Mouse (Mus musculus) thymus, adult 2 months (tissue): ENCODE results near the gene Xndc1.

Source experiments
- CTCF ChIP-seq: fragments of 200-500 bp; IDR thresholded peaks from 2 replicates; pipeline ENCODE4 v1.5.1; 2012; ENCODE audit warnings: mild to moderate bottlenecking, control low read depth, low read length, moderate library complexity, borderline replicate concordance; ENCODE audit not compliant: control insufficient read depth, poor library complexity, insufficient read depth; ENCODE audit errors: extremely low read depth
- POLR2A ChIP-seq: fragments of 200-500 bp; IDR thresholded peaks from 2 replicates; pipeline ENCODE4 v1.6.1; 2012; ENCODE audit warnings: mild to moderate bottlenecking, low read length, control low read depth, moderate library complexity; ENCODE audit not compliant: control insufficient read depth, poor library complexity, insufficient read depth; ENCODE audit errors: extremely low read depth

DNA sequence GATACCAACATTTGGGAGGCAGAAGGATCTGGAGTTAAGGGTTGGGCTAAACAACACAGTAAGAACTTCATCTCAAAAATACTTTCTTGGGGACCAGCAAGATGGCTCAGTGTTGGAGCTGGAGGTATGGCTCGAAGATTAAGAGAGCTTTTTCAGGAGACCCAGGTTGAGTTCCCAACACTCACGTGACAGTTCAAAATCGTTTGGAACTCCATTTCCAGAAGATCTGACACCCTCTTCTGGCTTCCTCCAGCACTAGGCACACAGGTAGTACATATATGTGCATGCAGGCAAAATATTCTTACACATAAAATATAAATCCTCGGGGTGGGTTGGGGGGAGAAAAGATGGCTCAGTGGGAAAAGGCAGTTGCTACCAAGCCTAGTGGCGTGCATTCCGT lies 1.1 kb downstream of the Xndc1 start:
- TF ChIP-seq POLR2A (no peak), CTCF (no peak)
